Mouse (Mus musculus): ENCODE data around the gene Ly86.

Ly86 gene

DNA sequence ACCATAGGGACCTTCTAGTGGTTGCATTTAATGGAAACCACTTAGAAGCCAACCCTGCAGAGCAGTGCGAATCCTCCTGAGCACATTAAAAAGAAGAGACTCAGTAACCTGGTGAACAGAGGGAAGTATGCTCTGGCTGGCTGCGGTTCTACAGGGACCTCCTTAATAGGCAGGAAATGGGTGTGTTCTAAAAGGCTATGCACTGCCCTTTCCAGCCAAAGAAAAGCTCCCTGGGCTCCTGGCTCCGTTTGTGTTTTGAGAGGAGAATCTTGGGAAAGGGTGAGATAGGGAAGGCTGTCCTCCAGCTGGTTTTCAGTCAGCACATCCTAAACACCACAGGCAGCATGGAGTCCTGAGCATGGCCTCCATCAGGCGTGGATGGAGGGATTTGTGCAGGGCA lies 8.9 kb downstream of the Ly86 start:
- no peak for DNase-seq

GRCm38 (mm10) chr13:37354432-37354831 lies 9.4 kb downstream of the Ly86 start:
- no peak for DNase-seq

GRCm38 (mm10) chr13:37355642-37356331 lies 10.8 kb downstream of the Ly86 start:
- DNase-seq, result no peak

DNA sequence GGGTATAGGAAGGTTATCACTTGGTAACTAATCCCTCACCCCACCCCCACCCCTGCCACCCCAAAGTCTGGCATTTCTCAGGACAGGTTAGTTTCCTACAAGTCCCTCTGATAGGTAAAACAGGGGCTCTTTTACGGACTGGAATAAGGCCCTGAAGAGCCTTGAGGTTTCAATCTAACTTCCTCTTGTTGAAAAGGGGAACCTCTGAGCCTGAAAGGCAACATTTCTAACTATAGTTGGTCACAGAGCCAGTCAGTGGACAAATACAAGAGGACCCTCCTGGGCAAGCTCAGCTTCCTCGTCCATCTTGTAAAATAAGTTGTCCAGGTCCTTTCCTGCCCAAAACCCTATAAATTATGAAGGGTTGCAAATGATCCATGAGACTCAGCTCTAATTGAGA lies 11.5 kb downstream of the Ly86 start:
- DNase-seq, result no peak

DNA sequence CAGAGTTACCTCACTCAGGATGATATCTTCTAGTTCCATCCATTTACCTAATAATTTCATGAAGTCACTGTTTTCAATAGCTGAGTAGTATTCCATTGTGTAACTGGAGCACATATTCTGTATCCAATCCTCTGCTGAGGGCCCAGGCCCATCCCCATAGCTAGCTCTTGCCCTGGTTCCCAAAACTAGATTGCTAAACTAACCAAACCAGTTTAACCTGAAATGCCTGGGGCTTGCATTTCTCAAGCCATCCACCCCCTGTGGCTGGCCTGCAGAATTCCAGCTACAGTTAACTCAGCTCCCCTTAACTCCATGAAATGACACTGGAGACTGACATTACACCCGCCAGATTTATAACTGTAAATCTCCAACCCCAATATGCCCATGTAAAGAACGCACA lies 13.1 kb downstream of the Ly86 start:
- DNase-seq, result no peak

DNA sequence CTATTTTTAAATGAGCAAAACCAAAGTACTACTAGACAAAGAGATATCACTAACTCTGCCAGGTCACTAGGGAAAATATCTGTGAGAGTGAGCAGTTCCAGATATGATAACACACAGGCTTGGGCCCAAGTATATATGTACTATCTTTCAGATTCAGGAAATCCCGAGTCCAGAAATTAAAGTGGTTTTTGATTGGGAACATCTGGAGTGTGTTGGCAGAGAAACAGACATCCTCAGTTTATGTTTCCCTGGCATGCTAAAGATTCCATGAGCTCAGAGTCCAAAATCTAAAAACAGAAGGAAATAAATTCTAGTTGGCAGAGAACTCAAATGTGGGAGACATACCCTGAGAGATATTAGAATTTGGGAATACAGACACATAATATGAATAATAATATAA lies 16.2 kb downstream of the Ly86 start:
- no peak for DNase-seq

GRCm38 (mm10) chr13:37364351-37364750 lies 19.3 kb downstream of the Ly86 start:
- DNase-seq, result no peak

- peak; percentile 13 to 38 for DNase-seq
Observed at GRCm38 (mm10) chr13:37376411-37376810, 31.4 kb downstream of the Ly86 start.

DNA sequence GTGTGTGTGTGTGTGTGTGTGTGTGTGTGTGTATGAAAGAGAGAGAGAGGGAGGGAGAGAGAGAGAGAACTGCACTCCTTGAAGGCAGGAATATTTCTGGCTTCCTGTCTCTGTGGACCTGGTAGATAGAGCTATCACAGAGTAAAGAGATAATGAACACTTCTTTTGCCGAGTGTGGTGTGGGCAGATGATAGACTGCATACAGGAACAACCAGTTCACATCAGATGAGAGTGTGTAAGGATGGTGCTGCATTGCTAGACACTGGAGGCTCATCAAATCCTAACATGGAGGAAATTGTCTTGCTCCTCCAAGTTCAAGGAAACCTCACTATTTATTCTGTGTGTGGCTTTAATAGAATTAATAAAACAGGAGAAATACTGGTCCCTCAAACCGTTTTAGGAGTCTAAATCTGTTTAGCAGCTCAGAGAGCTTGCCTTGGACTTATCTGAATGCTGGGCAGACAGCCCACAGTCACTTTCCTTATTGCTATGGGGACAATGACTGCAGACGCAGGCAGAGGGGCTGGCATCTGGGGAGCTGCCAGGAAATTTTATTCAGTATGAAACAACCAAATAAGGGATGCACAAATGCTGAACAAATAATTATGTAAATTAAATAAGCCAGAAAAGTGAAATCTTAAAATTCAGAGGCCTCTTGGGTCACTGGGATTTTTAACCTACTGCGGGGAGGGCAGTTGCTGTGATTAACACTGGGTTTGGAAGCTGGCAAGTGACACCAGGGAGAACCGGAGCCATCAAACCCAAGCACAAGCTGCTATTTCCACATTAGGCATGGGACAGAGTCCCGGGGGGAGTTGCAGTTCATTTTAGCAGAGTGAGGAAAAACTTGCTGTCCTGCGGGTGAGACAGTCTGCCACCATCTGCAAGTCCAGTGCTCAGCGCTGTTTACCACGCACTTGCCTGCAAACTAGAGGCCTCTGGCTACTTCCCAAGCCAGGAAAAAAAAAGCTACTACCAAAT lies 43.5 kb downstream of the Ly86 start:
- no peak for DNase-seq

DNA sequence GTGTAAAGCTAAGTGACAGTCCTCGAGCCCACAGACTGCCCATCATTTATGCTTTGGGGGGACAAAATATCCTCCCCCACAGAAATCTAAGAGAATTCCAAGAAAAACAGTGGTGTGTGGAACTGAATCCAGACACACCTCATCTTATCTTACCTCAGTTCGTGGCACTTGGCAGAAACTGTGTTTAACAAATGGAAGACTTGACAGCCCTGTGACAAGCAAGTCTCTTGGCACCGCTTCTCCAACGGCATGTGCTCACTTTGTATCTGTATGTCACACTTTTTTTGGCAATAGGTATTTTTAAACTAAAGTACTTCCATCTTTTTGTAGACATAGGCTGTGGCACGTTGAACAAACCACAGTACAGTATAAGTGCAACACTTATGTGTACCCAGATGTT lies 44.3 kb downstream of the Ly86 start:
- no peak for DNase-seq

- DNase-seq, result no peak
Observed at GRCm38 (mm10) chr13:37398791-37399190, 53.8 kb downstream of the Ly86 start.

DNA sequence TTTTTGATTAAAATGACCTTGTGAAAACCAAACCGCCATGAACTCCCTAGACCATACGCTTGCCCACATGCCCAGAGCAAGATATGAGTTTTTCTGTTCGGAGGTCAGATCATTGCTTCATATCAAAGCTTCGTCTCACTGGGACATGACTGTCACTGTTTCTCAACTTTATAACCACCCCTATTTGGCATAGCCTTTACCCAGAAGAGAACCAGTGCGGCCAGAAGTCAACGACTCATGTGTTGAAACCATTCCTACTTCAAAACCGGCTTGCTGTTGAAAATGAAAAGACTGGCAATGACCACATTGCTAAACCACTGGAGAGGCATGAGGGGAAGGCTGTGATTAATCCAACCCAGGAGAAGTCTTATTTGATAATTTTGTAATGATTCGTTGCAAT lies 54.3 kb downstream of the Ly86 start:
- DNase-seq, result no peak

- DNase-seq, result no peak
Observed at GRCm38 (mm10) chr13:37402421-37402820, 57.4 kb downstream of the Ly86 start.

DNA sequence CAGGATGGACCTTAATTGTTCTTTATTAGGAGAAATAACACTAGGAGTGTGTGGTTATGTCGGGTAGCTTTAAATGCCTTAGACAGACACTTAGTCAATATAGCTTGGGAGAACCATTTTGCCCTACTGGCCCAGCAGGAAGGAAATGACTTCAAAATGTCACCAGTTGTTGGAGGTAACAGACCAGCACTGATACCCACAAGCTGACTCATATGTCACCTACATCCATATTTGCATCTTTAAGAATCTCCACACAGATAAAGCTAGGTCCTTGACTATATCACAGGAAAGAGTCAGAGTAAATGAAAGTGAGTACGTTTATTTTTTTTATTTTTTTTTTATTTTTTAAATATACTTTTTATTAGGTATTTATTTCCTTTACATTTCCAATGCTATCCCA lies 58.7 kb downstream of the Ly86 start:
- no peak for DNase-seq

DNA sequence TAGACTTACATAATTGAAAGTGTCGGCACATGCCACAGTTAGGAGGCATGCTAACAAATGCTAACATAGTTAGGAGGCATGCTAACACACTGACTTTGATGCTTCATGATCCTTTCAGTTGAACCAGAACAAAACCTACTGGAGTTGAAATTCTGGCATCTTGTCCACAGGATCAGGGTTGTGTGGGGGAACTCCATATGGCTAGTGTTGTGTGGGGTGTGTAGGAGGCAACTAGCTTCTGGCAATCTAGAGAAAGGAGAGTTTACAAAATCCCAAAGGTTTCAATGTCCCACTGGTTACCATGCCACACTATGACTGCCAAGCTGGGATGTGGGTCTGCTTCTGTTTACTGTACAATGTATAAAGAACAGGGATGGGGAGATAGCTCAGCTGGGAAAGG lies 70.7 kb downstream of the Ly86 start:
- no peak for DNase-seq

GRCm38 (mm10) chr13:37423416-37423815 lies 78.4 kb downstream of the Ly86 start:
- peak; percentile 26 to 41 for DNase-seq

- DNase-seq, result no peak
Observed at GRCm38 (mm10) chr13:37424904-37425303, 79.9 kb downstream of the Ly86 start.

- no peak for DNase-seq
Observed at GRCm38 (mm10) chr13:37425406-37425805, 80.4 kb downstream of the Ly86 start.

DNA sequence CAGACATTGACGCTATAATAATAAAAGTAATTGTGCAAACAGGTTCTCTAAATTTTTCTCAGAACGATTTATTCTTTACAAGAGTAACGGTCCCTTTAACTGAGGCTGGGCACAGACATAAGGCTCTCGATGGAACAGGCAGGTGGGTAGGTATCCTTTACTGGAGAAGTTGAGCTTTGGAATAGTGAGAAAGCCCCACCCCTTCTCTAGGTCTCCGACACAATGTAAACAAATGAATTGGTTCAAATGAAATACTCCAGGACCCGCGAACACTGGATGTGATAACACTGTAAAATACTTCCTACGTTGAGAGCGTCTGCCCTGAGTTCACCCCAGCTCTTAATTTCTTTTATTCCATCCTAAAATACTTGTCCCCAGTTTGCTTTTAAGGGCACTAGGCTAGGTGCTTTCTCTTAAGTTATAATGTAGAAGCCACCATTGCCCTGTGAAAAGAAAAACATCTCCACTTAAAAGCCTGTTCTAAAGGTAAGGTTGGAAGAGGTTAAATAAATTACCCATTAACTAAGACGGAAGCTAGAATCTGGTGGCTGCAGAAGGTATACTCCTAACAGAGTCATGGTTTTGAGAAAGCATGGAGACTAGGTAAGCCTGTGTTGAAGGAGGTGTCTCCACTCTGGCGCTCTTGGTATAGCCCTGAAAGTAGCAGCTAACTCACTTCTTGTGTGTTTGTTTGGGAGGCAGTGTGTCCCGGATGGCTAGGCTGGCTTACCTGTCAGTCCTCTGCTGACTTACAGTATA lies 81.7 kb downstream of the Ly86 start:
- no peak for DNase-seq

DNA sequence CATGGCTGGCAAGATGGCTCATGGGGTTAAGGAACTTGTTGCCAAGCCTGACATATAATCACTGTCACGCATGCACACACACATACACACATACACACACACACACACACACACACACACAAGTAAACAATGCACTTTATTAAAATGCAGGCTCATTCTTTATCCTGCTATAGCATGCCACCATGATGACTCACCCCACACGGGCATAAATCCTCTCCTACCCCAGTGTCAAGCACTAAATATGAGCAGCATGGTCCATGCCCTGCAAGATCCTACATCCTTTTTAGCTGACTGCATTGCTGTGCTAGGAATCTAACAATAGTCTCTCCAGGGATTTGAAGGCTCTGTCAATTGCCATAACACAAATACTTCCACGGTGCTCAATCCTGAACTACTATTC lies 83.5 kb downstream of the Ly86 start:
- no peak for DNase-seq

DNA sequence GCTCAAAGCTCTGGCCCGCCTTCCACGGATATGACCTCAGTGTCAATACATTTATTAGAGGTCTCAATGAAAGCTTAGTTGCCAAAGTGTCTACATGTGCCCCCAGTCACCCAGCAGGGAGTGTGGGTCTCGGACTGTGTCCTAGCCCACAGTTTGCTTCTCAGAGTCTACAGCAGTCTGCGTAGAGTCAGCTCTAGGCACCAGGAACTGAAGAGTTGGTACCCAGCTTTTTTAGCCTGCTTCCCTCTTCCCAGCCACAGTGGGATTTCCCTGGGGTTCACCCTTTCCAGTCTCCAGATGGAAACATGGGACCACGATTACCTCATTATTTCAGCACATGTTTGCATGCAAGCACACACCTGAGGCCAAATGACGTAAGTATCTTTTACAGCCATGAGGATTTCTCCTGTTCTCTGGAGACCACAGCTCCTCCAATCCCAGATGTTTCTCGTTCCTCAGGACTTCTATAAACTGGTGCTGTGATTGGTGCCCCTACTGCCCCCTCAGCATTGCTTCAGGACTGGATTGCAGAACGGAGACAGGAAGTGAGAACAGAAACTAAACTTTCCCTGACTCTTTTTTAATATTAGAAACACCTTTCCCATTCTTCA lies 84.8 kb downstream of the Ly86 start:
- DNase-seq, result no peak

DNA sequence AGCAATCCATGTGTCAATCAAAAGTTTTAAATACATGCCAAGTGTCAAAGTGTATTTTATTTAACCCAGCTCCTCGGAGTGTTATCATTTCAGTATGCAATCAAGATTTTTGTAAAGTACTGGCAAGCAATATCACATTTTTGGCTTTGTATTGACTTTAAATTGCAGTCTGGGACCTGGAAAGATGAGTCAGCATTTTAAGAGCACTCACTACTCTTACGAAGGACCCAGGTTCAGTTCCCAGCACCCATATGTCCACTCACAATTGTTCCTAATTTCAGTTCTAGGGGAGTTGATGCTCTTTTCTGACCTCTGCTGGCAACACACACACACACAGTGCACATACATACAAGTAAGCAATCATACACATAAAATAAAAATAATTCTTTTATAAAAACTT lies 86.7 kb downstream of the Ly86 start:
- no peak for DNase-seq

GRCm38 (mm10) chr13:37432653-37433052 lies 87.6 kb downstream of the Ly86 start:
- no peak for DNase-seq

Measured in kidney, postnatal 4 days (tissue).